Mouse (Mus musculus) embryonic facial prominence, embryonic 13.5 days (tissue): ENCODE data around the gene Nfix. TPM values are rescaled to one million over a fixed set of nuclear protein-coding genes. Genes with fewer than 3 reads are reported as not detected.

ENCODE experiments used
- ATAC-seq: fragments of 200-750 bp; cut with Nextera tagmentation; 2 replicates; pipeline ENCODE4 v1.8.0; 2017; ENCODE audit warnings: low read depth; ENCODE audit not compliant: insufficient number of reproducible peaks, insufficient read depth, low FRiP score, low TSS enrichment
- H3K27ac ChIP-seq: fragments of 300-500 bp; sonication (generic); 2 replicates; pipeline ENCODE4 v1.5.1; 2015; ENCODE audit warnings: moderate library complexity, mild to moderate bottlenecking, inconsistent platforms
- H3K27me3 ChIP-seq: fragments of 300-500 bp; sonication (generic); 2 replicates; pipeline ENCODE4 v1.6.1; 2015; ENCODE audit warnings: mild to moderate bottlenecking, inconsistent platforms
- H3K36me3 ChIP-seq: fragments of 300-500 bp; sonication (generic); 2 replicates; pipeline ENCODE4 v1.6.1; 2015; ENCODE audit warnings: mild to moderate bottlenecking, inconsistent platforms
- H3K4me1 ChIP-seq: fragments of 300-500 bp; sonication (generic); 2 replicates; pipeline ENCODE4 v1.6.1; 2015; ENCODE audit warnings: inconsistent platforms
- H3K4me2 ChIP-seq: fragments of 300-500 bp; sonication (generic); 2 replicates; pipeline ENCODE4 v1.6.1; 2015; ENCODE audit warnings: moderate library complexity, mild to moderate bottlenecking, inconsistent platforms
- H3K4me3 ChIP-seq: fragments of 300-500 bp; sonication (generic); 2 replicates; pipeline ENCODE4 v1.5.1; 2015; ENCODE audit warnings: mild to moderate bottlenecking, inconsistent platforms
- H3K9ac ChIP-seq: fragments of 300-500 bp; sonication (generic); 2 replicates; pipeline ENCODE4 v1.6.1; 2015; ENCODE audit warnings: mild to moderate bottlenecking, inconsistent platforms
- H3K9me3 ChIP-seq: fragments of 300-500 bp; sonication (generic); 2 replicates; pipeline ENCODE4 v1.6.1; 2016; ENCODE audit warnings: inconsistent platforms
- WGBS: fragments of 180-500 bp; shearing (Covaris S2); methylation state at CpG from one replicate; pipeline ENCODE4 v1.1.7; 2015; ENCODE audit warnings: mixed read lengths; 5-methylcytosine and 5-hydroxymethylcytosine counted together
- polyA plus RNA-seq: library from polyadenylated mRNA; unstranded; fragments of >200 nt; fragmentation: Nextera tagmentation; extraction: Ambion mirVana; gene quantifications from 2 replicates; pipeline ENCODE4 v1.2.1, GENCODE M21; 2015

The Nfix gene
- polyA plus RNA-seq, 1 experiment from 2014 or later = 37.0 TPM

DNA sequence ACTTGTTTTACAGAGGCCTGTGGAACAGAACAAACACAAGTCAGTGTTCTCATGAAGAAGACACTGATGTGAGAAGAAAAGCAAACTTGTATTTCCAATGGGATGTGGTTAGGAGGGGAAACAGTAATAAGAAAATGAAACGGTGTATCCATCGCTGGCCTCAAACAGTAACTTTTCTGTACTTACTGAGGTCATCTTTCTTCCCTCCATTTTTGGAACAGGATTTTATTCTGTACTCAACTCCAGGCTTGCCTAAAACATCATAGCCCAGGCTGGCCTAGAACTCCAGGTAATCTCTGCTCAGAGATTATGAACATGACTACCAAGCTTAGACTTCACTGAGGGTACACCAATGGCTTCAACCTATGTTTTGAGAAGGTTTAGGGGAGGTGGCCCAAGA, 39.3 kb upstream of the Nfix start:
- WGBS = 90% methylated on average over 2 of the region's 2 CpGs
- peaks cover 82% of the 10 kb centered on the region for H3K36me3 ChIP-seq

DNA sequence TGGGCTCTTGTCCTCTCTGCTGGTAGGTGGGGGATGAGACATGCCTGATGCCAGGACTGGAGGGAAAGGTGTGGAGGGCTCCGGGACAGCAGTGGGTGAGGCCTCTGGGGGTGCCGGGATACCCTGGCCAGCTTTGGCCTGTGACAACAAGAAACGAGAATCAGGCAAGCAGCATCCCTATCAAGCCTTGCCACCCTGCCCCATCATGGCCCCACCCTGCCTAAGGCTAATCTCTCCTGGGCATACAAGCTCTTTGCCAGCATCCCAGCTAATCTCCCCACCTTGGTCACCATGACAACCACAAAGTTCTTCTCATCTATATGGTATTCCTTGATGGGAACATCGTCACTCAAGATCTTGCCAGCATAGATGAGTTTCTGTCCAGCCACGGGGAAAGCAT, 38.4 kb upstream of the Nfix start:
- H3K27ac ChIP-seq = no peak overlapping the region
- ATAC-seq = no peak
- peaks cover 60% of the 10 kb centered on the region for H3K4me1 ChIP-seq
- 85% methylated on average over 5 of the region's 5 CpGs for WGBS
- H3K9me3 ChIP-seq = no peaks in the 10 kb centered on the region
- no peak overlapping the region for H3K9ac ChIP-seq
- no peaks in the 10 kb centered on the region for H3K27me3 ChIP-seq
- 0 out of 2 replicates have a peak overlapping the region, but pooled peaks have one; percentile 6 for H3K4me3 ChIP-seq
- peaks cover 81% of the 10 kb centered on the region for H3K36me3 ChIP-seq
- H3K4me2 ChIP-seq = no peak overlapping the region

More for the DNA sequence above, 39.3 kb upstream of the Nfix start:
- Histone ChIP-seq H3K27me3 (no peaks in the 10 kb centered on the region), H3K9ac (peak overlapping the region; percentile 90), H3K4me1 (peaks cover 60% of the 10 kb centered on the region), H3K4me3 (peak overlapping the region; percentile 89), H3K27ac (no peak overlapping the region), H3K9me3 (no peaks in the 10 kb centered on the region), H3K4me2 (peak overlapping the region; percentile 67)
- ATAC-seq = no peak

DNA sequence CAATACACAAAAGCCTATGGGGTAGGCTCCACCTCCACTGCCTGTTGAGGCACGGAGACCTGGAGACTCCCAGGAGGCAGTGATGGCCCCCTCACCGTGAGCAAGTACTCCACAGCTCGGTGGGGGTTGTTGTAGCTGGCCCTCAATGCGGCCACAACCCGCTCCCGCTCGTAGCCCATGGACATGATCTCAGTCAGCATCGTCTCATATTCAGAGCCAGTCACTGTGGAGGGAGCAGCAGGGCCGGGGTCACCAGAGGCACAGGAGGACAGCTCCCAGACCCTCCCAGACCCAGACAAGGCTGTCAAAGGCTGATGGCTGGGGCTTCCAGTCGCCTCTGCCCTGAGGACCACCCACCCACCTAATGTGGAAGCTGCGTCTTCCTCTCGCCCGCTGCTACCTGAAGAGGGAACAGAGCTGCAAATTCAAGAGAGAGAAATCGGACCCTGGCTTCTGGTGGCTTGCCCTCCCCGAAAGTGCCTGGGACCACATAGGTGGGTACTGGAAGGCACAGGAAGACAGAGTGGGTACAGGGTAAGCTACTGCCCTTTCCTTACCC, 37.8 kb upstream of the Nfix start:
- ATAC-seq = no peak
- Histone ChIP-seq H3K36me3 (peaks cover 78% of the 10 kb centered on the region), H3K4me2 (no peak overlapping the region), H3K9ac (peak overlapping the region; percentile 51; the same call in 1 of the 2 replicates), H3K27me3 (no peaks in the 10 kb centered on the region), H3K4me1 (peaks cover 60% of the 10 kb centered on the region), H3K4me3 (0 out of 2 replicates have a peak overlapping the region, but pooled peaks have one; percentile 6), H3K9me3 (no peaks in the 10 kb centered on the region), H3K27ac (0 out of 2 replicates have a peak overlapping the region, but pooled peaks have one; percentile 55)
- WGBS = 81% methylated on average over 15 of the region's 15 CpGs

DNA sequence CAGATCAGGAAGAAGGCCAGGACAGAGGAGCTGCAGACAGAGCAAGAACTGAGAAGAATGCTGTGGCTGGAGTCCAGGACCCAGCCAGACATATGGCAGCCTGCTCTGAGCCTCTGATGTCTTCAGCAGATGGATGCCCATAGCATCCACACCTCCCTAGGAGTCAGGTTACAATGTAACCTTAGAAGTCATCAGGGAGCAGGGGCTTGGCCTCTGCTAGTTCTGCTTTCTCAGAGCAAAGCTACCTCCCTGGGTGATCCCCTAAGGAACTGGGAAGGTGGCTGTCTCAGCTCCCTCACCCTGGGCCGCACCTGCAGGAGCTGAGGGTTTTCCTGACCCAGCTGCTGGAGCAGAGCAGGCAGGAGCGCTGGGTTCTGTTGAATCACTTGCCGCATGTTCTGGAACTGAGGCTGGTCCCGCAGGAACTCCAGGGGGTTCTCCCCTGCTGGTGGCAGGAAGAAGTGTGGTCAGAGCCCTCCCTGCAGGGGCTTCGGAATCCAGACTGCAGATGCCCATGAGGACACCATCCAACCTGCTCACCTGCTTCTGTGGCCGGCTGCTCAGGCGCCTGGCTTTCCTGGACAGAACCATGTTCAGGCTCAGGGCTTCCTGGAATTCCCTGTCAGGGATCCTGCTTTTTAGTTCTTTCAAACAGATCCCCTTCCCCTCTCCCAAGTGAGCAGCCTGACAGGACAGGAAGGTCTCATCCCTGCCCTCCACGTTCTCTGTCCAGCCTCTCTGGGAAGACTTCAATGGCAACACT, 37.2 kb upstream of the Nfix start:
- Histone ChIP-seq H3K4me1 (peaks cover 56% of the 10 kb centered on the region), H3K9ac (peak overlapping the region; percentile 51), H3K9me3 (no peaks in the 10 kb centered on the region), H3K27ac (peak overlapping the region; percentile 55), H3K4me3 (no peak overlapping the region), H3K36me3 (peaks cover 72% of the 10 kb centered on the region), H3K4me2 (peak overlapping the region; percentile 9), H3K27me3 (no peaks in the 10 kb centered on the region)
- no peak for ATAC-seq
- 39% methylated on average over 8 of the region's 8 CpGs for WGBS

DNA sequence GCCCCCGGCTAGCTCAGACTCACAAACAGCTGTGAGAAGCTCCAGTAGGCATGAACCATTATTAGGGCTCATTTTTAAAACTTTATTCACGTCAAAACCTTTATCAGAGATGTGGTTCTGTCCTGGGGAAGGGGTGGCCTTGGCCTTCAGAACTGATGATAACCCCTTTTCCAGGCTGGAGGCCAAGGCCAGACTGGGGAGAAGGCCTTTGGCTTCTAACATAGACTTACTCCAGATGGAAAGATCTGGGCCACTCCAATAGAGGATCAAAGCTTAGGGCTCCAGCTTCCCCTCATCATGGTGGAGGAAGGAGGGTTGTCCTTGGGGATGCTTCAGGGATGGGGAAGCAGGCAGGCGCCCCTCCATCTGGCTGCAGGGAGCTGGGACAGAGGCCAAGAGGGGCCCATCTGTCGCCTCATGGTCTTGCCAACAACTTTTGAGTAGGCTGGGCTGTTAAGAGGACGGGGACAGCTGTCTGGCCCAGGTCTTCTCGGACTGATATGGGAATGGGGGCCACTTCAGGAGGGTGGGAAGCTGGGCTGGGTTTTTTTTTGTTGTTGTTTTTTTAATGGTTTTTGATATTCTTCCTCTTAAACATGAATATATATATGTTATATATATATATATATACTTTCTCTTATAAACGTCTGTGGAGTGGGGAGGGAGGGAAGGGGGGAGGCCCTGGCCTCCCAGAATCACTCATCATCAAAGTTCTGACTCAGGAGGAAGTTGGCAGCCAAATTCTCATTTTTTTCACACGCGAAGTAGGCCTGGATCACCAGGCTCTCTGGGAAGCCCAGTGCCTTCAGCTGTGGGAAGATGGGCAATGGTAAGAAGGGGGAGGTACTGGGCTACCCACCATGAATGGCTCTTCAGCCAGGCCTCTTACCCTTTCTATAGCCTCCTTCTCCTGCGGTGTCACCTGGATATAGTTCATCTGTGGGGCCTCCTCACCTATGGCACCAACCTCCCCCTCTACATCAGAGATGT, 35.0 kb upstream of the Nfix start:
- Histone ChIP-seq H3K27me3 (no peaks in the 10 kb centered on the region), H3K36me3 (peaks cover 59% of the 10 kb centered on the region), H3K9me3 (no peaks in the 10 kb centered on the region), H3K4me3 (no peak overlapping the region), H3K4me1 (peaks cover 55% of the 10 kb centered on the region), H3K27ac (no peak overlapping the region), H3K9ac (no peak overlapping the region), H3K4me2 (no peak overlapping the region)
- ATAC-seq = no peak
- WGBS = 75% methylated on average over 10 of the region's 10 CpGs

DNA sequence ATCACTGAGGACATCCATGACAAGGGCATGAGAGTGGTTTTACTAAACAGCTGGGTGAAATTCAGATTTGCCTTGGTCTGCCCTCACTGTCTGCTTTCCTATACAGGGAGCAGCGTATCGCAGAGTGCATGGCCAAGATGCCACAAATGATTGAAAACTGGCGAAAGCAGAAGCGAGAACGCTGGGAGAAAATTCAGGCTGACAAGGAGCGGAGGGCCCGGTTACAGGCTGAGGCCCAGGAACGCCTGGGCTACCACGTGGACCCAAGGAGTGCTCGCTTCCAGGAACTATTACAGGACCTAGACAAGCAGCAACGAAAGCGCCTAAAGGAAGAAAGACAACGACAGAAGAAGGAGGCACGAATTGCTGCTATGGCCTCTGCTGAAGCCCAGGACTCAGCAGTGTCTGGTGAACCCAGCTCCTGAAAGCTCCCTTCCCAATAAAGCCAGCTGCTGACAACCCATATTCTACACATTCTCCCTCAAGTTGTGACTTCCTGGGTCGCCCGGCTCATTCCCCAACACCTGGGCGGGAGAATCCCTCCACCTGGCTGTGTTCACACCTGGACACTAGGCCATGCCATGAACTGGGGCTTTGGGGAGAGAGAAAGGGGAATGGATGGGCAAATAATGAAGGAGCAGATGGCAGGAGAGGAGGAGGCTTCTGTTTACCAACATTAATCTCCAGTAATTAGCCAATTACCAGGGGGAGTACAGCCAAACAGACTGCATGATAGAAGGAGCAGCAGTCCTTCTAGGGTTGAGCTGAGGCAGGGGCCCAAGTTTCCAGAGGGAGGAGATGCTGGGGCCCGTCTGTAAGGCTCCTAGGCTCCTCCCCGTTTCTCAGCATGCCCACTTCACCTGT, 34.1 kb upstream of the Nfix start:
- H3K27ac ChIP-seq = no peak overlapping the region
- ATAC-seq = no peak
- H3K9me3 ChIP-seq = no peaks in the 10 kb centered on the region
- no peak overlapping the region for H3K4me2 ChIP-seq
- WGBS = 83% methylated on average over 19 of the region's 19 CpGs
- H3K36me3 ChIP-seq = peaks cover 58% of the 10 kb centered on the region
- no peak overlapping the region for H3K4me3 ChIP-seq
- H3K27me3 ChIP-seq = no peaks in the 10 kb centered on the region
- no peak overlapping the region for H3K9ac ChIP-seq
- H3K4me1 ChIP-seq = peaks cover 49% of the 10 kb centered on the region

DNA sequence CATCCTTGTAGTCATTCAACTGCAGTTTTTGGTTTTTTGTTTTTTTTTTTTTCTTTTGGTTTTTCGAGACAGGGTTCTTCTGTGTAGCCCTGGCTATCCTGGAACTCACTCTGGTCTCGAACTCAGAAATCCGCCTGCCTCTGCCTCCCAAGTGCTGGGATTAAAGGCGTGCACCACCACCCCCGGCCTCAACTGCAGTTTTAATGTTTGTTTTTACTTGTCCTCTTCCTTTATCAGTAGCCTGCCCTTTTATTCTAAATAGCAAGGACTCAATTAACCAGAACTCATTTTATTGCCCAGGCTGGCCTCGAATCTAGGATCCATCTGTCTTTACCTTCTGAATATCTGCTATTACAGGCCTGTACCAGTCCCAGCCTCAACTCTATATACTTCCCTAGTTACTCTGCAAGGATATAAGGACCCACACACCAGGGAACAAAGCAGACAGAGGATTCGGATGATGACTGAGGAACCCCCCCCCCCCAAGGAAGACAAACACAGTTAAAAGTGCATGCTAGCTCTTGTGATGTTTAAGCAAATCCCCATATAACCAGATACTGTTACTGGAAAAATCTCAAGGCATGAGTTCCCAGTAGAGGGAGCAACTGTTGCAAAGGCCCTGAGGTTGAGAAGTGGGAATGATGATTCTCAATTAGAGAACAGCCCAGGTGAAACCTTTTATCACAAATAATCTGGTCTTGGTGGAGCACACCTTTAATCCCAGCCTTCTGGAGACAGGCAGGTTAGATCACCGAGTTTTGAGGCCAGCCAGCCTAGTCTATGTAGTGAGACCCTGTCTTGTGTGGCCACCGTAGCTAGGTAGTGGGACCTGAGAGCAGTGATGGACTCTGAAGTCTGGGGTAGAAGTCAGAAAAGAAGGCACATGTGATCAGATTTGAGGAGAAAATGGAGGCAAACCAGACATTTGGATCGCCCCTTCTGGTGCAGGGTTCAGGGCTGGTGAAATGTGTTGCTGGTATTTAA, 32.9 kb upstream of the Nfix start:
- peaks cover 37% of the 10 kb centered on the region for H3K4me1 ChIP-seq
- H3K27ac ChIP-seq = peak overlapping the region; percentile 97
- no peaks in the 10 kb centered on the region for H3K9me3 ChIP-seq
- 72% methylated on average over 10 of the region's 10 CpGs for WGBS
- no peak for ATAC-seq
- no peaks in the 10 kb centered on the region for H3K27me3 ChIP-seq
- H3K4me3 ChIP-seq = peak overlapping the region; percentile 74
- peak overlapping the region; percentile 99 for H3K9ac ChIP-seq
- H3K36me3 ChIP-seq = peaks cover 46% of the 10 kb centered on the region
- peak overlapping the region; percentile 61 for H3K4me2 ChIP-seq

DNA sequence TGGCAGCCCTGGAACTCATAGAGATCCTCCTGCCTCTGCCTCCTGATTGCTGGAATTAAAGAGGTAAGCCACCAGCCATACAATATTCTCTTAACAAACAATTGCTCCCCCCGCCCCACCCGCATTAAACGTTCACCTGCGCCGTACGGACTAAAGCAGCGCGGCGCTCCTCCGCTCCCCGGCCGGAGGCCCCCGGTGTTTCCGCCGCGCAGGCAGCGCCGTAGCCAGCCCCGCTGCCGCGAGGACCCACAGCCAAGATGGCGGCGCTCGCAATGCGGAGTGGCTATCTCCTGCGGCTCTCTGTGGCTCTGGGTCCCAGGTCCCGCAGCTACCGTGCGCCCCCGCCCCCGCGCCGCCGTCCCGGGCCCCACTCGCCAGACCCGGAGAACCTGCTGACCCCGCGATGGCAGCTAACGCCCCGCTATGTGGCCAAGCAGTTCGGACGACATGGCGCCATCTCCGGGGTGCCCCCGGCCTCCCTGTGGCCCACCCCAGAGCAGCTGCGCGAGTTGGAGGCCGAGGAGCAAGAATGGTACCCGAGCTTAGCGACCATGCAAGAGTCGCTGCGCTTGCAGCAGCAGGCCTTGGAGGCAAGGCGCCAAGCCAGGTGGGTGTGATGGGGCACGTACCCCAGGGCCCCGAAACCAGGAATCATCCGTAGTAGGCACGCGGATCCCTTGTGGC, 32.0 kb upstream of the Nfix start:
- H3K9ac ChIP-seq = peak overlapping the region; percentile 99
- H3K4me2 ChIP-seq = peak overlapping the region; percentile 61
- H3K9me3 ChIP-seq = no peaks in the 10 kb centered on the region
- WGBS = 1% methylated on average over 59 of the region's 59 CpGs
- H3K36me3 ChIP-seq = peaks cover 37% of the 10 kb centered on the region
- peak; percentile 69 for ATAC-seq
- peaks cover 29% of the 10 kb centered on the region for H3K4me1 ChIP-seq
- H3K4me3 ChIP-seq = peak overlapping the region; percentile 74
- H3K27ac ChIP-seq = peak overlapping the region; percentile 97
- H3K27me3 ChIP-seq = no peaks in the 10 kb centered on the region

DNA sequence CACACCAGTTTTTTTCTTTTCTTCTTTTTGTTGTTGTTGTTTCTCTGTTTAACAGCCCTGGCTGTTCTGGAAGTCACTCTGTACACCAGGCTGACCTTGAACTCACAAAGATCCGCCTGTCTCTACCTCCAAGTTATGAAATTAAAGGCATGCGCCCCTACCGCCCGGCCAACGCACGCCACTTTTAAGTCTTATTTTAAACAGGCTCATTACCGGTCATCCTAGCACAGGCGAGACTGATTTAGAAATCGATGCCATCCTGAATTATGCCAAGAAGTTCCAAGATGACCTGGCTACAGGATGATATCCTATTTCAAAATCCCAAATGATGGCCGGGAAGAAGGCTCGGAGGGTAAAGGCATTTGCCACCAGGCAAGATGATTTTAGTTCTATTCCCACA, 31.3 kb upstream of the Nfix start, which contains the start of gene Gadd45gip1:
Gene Gadd45gip1, plus strand, starts transcription at position 33 of the 400 bp plus-strand sequence.
- ATAC-seq = no peak
- WGBS = 78% methylated on average over 11 of the region's 11 CpGs
- Histone ChIP-seq H3K27me3 (no peaks in the 10 kb centered on the region), H3K9ac (peak within 1 kb of the TSS; percentile 99), H3K4me2 (peak within 1 kb of the TSS; percentile 61), H3K27ac (peak within 1 kb of the TSS; percentile 97), H3K4me1 (peaks cover 23% of the 10 kb centered on the region), H3K9me3 (no peaks in the 10 kb centered on the region), H3K4me3 (peak within 1 kb of the TSS; percentile 74), H3K36me3 (peaks cover 31% of the 10 kb centered on the region)
